ENCODE assay signal across 8 mouse cellular contexts in the genomic region with DNA sequence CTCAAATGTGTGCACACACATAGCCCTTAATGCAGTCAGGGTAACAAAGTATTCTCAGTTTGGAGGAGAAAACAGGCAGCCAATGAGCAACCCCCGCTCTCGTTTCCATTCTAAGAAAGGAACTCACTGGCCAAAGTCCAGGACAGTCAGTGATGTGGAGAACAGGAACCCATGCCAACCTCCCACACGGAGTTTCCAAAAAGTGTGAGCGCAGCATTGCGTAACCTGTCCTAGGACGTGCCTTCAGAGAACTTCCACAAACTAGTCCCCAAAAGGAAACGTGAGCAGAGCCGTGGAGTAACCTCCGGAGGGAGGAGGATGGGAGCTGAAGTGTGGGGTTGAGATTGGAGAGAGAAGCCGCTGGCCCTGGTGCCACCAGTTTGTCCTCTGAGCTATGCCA. TPM values are rescaled to one million over a fixed set of nuclear protein-coding genes. Genes with fewer than 3 reads are reported as not detected.
DNase-seq lines count a peak whose midpoint lies in the region; ATAC-seq lines count a peak whose summit lies in the region.
"Had no signal": no experiment of that assay in that cellular context is flagged by ENCODE, and none has a peak within 500 bp of the region (broad histone marks: within the 10 kb centered on the region; RNA-seq: fewer than 3 reads in every experiment).

No protein-coding gene starts in this region.

- H3K4me2 ChIP-seq in forebrain, embryonic 11.5 days (ENCODE audit: low read depth, low read length, severe bottlenecking) = no peak overlapping the region
- no peak overlapping the region for H3K4me2 ChIP-seq in midbrain, embryonic 16.5 days (ENCODE audit: low read length)
- H3K4me2 ChIP-seq: midbrain, embryonic 12.5 days had no signal

- H3K4me3 ChIP-seq in forebrain, embryonic 11.5 days (ENCODE audit: low read depth, low read length) = no peak overlapping the region
- H3K4me3 ChIP-seq in midbrain, embryonic 16.5 days (ENCODE audit: low read depth, low read length) = no peak overlapping the region
- H3K4me3 ChIP-seq: midbrain, embryonic 12.5 days had no signal

- H3K9me3 ChIP-seq in forebrain, embryonic 11.5 days (ENCODE audit: control insufficient read depth, low read length) = no peaks in the 10 kb centered on the region
- H3K9me3 ChIP-seq in midbrain, embryonic 16.5 days (replicated peaks; ENCODE audit: control insufficient read depth, low read length, poor library complexity, severe bottlenecking) = no peaks in the 10 kb centered on the region
- H3K9me3 ChIP-seq: midbrain, embryonic 12.5 days had no signal

- H3K9ac ChIP-seq in forebrain, embryonic 11.5 days (ENCODE audit: low read length) = no peak overlapping the region
- no peak overlapping the region for H3K9ac ChIP-seq in midbrain, embryonic 16.5 days (ENCODE audit: low read depth, low read length)
- H3K9ac ChIP-seq: midbrain, embryonic 12.5 days had no signal

- no peaks in the 10 kb centered on the region for H3K36me3 ChIP-seq in forebrain, embryonic 11.5 days (ENCODE audit: control insufficient read depth, insufficient read depth, low read length)
- H3K36me3 ChIP-seq in midbrain, embryonic 16.5 days (ENCODE audit: control insufficient read depth, insufficient read depth, low read length) = no peaks in the 10 kb centered on the region
- H3K36me3 ChIP-seq: midbrain, embryonic 12.5 days had no signal

- intact Hi-C loops in left cerebral cortex, postnatal 14 days (cut with DNase I) = loop anchor here (2.0 to 10.0 kb wide), 2 partner anchors 38 to 110 kb away; partner anchors contain the start of gene Wfdc2

- H3K27ac ChIP-seq in forebrain, embryonic 11.5 days (ENCODE audit: low read depth, low read length) = no peak overlapping the region
- H3K27ac ChIP-seq in midbrain, embryonic 16.5 days (ENCODE audit: low read length) = no peak overlapping the region
- H3K27ac ChIP-seq: midbrain, embryonic 12.5 days had no signal

- ATAC-seq in forebrain, embryonic 11.5 days (replicated peaks; ENCODE audit: low FRiP score) = no peak
- ATAC-seq in midbrain, embryonic 16.5 days = no peak

- H3K27me3 ChIP-seq in forebrain, embryonic 11.5 days (ENCODE audit: control insufficient read depth, insufficient read depth, low read length) = no peaks in the 10 kb centered on the region
- no peaks in the 10 kb centered on the region for H3K27me3 ChIP-seq in midbrain, embryonic 16.5 days (ENCODE audit: control insufficient read depth, insufficient read depth, low read depth, low read length)
- H3K27me3 ChIP-seq: midbrain, embryonic 12.5 days had no signal

- H3K4me1 ChIP-seq in forebrain, embryonic 11.5 days (replicated peaks; ENCODE audit: control insufficient read depth, insufficient read depth, low read length) = no peaks in the 10 kb centered on the region; the same call in 1 of the 2 replicates
- H3K4me1 ChIP-seq in midbrain, embryonic 16.5 days (ENCODE audit: control insufficient read depth, insufficient read depth, low read length) = no peaks in the 10 kb centered on the region

- 85% methylated on average over 10 of the region's 10 CpGs for WGBS in forebrain, embryonic 11.5 days
- whole genome bisulfite sequencing in midbrain, embryonic 16.5 days = 84% methylated on average over 10 of the region's 10 CpGs

- peak; percentile 72 for DNase-seq in adrenal gland, adult 8-10 months
- DNase-seq in fibroblast of lung, adult 2 months (ENCODE audit: low read depth) = peak; percentile 88
- DNase-seq in heart, postnatal 4 days = peak; percentile 81
- DNase-seq in left cerebral cortex, postnatal 14 days (ENCODE audit: low spot score in 2 of 2) = peak; percentile 87 to 95
- peak; percentile 83 to 85 for DNase-seq in right cerebral cortex, postnatal 10 days (ENCODE audit: low spot score in 2 of 2)
- DNase-seq in forebrain, embryonic 11.5 days (ENCODE audit: low spot score) = no peak

RNA-seq across cellular contexts. Expression of gene Sys1, which starts 1.9 kb away (rescaled TPM):
- 10 to 100 TPM; 26.2 to 34.8 (median 30.9) TPM for total RNA-seq in adrenal gland, adult 8-10 months (2022)
- 10 to 100 TPM; 20.2 to 23.1 TPM for total RNA-seq in heart, postnatal 4 days (2021)
- 10 to 100 TPM; 38.0 to 44.4 TPM for total RNA-seq in left cerebral cortex, postnatal 14 days (2021)
- 63.4 and 71.2 TPM in 2 replicates for polyA plus RNA-seq in forebrain, embryonic 11.5 days (2014; fragmentation: Nextera tagmentation; extraction: Ambion mirVana)
- 86.7 and 90.0 TPM in 2 replicates for polyA plus RNA-seq in midbrain, embryonic 16.5 days (2015; fragmentation: Nextera tagmentation; extraction: Ambion mirVana)

RNA-seq across cellular contexts. Expression of gene Gm20458, which starts 5.9 kb away (rescaled TPM):
- total RNA-seq in adrenal gland, adult 8-10 months (2022) = 1 to 10 TPM in 3 of 4 experiments, not detected in 1; 2.3 to 7.3 (median 4.6) TPM
- 1 to 10 TPM; 2.5 to 4.3 TPM for total RNA-seq in heart, postnatal 4 days (2021)
- 10 to 100 TPM in 1 of 2 experiments, 1 to 10 TPM in 1; 1.9 to 12.2 TPM for total RNA-seq in left cerebral cortex, postnatal 14 days (2021)
- 3.2 and 7.3 TPM in 2 replicates for polyA plus RNA-seq in forebrain, embryonic 11.5 days (2014; fragmentation: Nextera tagmentation; extraction: Ambion mirVana)
- polyA plus RNA-seq in midbrain, embryonic 16.5 days (2015; fragmentation: Nextera tagmentation; extraction: Ambion mirVana) = 7.5 and 8.2 TPM in 2 replicates

RNA-seq across cellular contexts. Expression of gene Sdc4, which starts 11.2 kb away (rescaled TPM):
- 100 to 1,000 TPM in 2 of 4 experiments, 10 to 100 TPM in 2; 89.0 to 114 (median 105) TPM for total RNA-seq in adrenal gland, adult 8-10 months (2022)
- 10 to 100 TPM; 22.1 to 25.8 TPM for total RNA-seq in heart, postnatal 4 days (2021)
- 10 to 100 TPM; 60.0 to 79.0 TPM for total RNA-seq in left cerebral cortex, postnatal 14 days (2021)
- 15.3 and 15.9 TPM in 2 replicates for polyA plus RNA-seq in forebrain, embryonic 11.5 days (2014; fragmentation: Nextera tagmentation; extraction: Ambion mirVana)
- 6.3 and 8.7 TPM in 2 replicates for polyA plus RNA-seq in midbrain, embryonic 16.5 days (2015; fragmentation: Nextera tagmentation; extraction: Ambion mirVana)

RNA-seq across cellular contexts. Expression of gene Trp53tg5, which starts 18.7 kb away (rescaled TPM):
- not detected for total RNA-seq in adrenal gland, adult 8-10 months (2022)
- total RNA-seq in heart, postnatal 4 days (2021) = not detected
- total RNA-seq in left cerebral cortex, postnatal 14 days (2021) = not detected
- not detected in 2 replicates for polyA plus RNA-seq in forebrain, embryonic 11.5 days (2014; fragmentation: Nextera tagmentation; extraction: Ambion mirVana)
- polyA plus RNA-seq in midbrain, embryonic 16.5 days (2015; fragmentation: Nextera tagmentation; extraction: Ambion mirVana) = not detected in 2 replicates

RNA-seq across cellular contexts. Expression of gene Dbndd2, which starts 31.1 kb away (rescaled TPM):
- total RNA-seq in adrenal gland, adult 8-10 months (2022) = 10 to 100 TPM in 2 of 4 experiments, 1 to 10 TPM in 2; 5.4 to 18.3 (median 11.6) TPM
- total RNA-seq in heart, postnatal 4 days (2021) = 10 to 100 TPM; 19.2 to 21.2 TPM
- 100 to 1,000 TPM; 112 to 116 TPM for total RNA-seq in left cerebral cortex, postnatal 14 days (2021)
- 3.4 and 3.6 TPM in 2 replicates for polyA plus RNA-seq in forebrain, embryonic 11.5 days (2014; fragmentation: Nextera tagmentation; extraction: Ambion mirVana)
- 16.6 and 17.8 TPM in 2 replicates for polyA plus RNA-seq in midbrain, embryonic 16.5 days (2015; fragmentation: Nextera tagmentation; extraction: Ambion mirVana)
